Mouse (Mus musculus) thymus, postnatal 25 days (tissue): Measurements from ENCODE around the gene Polg.

Source experiments
- DNase-seq: peaks from one replicate; pipeline ENCODE4 v3.0.0; 2022

Gene Polg

GRCm38 (mm10) chr7:79466053-79466901, at the start of gene Polg:
Gene Polg, minus strand, starts transcription at chr7:79466362.
- peak; percentile 98 for DNase-seq

GRCm38 (mm10) chr7:79515861-79516260, 49.7 kb upstream of the Polg start:
- no peak for DNase-seq

GRCm38 (mm10) chr7:79515221-79515743, 49.1 kb upstream of the Polg start:
- no peak for DNase-seq

- DNase-seq: no peak
Observed at GRCm38 (mm10) chr7:79514361-79514881, 48.3 kb upstream of the Polg start.

GRCm38 (mm10) chr7:79513466-79513865, 47.3 kb upstream of the Polg start:
- DNase-seq: no peak

- DNase-seq: no peak
Observed at GRCm38 (mm10) chr7:79512496-79512895, 46.3 kb upstream of the Polg start.

- DNase-seq: no peak
Observed at GRCm38 (mm10) chr7:79511656-79512055, 45.5 kb upstream of the Polg start.

- no peak for DNase-seq
Observed at GRCm38 (mm10) chr7:79511181-79511580, 45.0 kb upstream of the Polg start.

GRCm38 (mm10) chr7:79510686-79511085, 44.5 kb upstream of the Polg start:
- no peak for DNase-seq

GRCm38 (mm10) chr7:79509710-79510109, 43.5 kb upstream of the Polg start:
- DNase-seq: no peak

- no peak for DNase-seq
Observed at GRCm38 (mm10) chr7:79509235-79509607, 43.1 kb upstream of the Polg start.

- DNase-seq: no peak
Observed at GRCm38 (mm10) chr7:79508280-79509234, 42.4 kb upstream of the Polg start.

GRCm38 (mm10) chr7:79507756-79508155, 41.6 kb upstream of the Polg start:
- DNase-seq: no peak

- DNase-seq: no peak
Observed at GRCm38 (mm10) chr7:79507101-79507705, 41.0 kb upstream of the Polg start.

GRCm38 (mm10) chr7:79506531-79507090, 40.4 kb upstream of the Polg start:
- no peak for DNase-seq

- DNase-seq: no peak
Observed at GRCm38 (mm10) chr7:79505876-79506530, 39.8 kb upstream of the Polg start.

- no peak for DNase-seq
Observed at GRCm38 (mm10) chr7:79505376-79505775, 39.2 kb upstream of the Polg start.

- no peak for DNase-seq
Observed at GRCm38 (mm10) chr7:79504723-79505122, 38.6 kb upstream of the Polg start.

- DNase-seq: no peak
Observed at GRCm38 (mm10) chr7:79503656-79504250, 37.6 kb upstream of the Polg start.

- no peak for DNase-seq
Observed at GRCm38 (mm10) chr7:79503103-79503455, 36.9 kb upstream of the Polg start.
